Mouse (Mus musculus): ENCODE measurements around the gene Fam166a. TPM values are rescaled to one million over a fixed set of nuclear protein-coding genes. Genes with fewer than 3 reads are reported as not detected.

Fam166a gene
- not detected in 2 replicates for polyA plus RNA-seq (2016; fragmentation: Nextera tagmentation; extraction: Ambion mirVana)

DNA sequence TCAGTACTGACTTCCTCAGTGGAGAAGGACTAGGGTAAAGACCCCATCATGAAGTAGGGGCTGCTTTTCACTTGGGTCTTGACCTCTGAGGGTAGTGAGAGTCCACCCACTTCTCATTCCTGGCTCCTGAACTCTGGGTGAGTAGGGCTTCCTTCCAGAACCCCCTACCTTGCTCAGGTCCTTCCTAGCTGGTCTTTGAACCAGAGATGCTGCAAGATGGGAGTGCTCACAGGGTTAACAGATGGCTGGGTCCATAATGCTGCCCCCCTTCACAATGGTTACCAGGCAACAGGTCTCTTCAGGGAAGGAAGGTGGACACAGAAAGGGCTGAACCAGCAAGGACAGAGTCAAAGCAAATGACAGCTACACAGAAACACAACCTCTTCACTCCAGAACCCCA, at the start of gene Fam166a:
Fam166a (plus strand) TSS at position 301 of the 400 bp plus-strand sequence.
- no peak within 1 kb of the TSS for H3K4me3 ChIP-seq (replicated peaks)
- no peak within 1 kb of the TSS for H3K4me2 ChIP-seq
- H3K4me1 ChIP-seq (replicated peaks) = peaks cover 5% of the 10 kb centered on the region
- peaks cover 19% of the 10 kb centered on the region for H3K36me3 ChIP-seq
- H3K9me3 ChIP-seq = no peaks in the 10 kb centered on the region
- H3K9ac ChIP-seq (replicated peaks) = no peak within 1 kb of the TSS
- ATAC-seq (ENCODE audit: insufficient number of reproducible peaks, insufficient read depth, low FRiP score, low TSS enrichment, low read depth) = no peak
- peaks cover 16% of the 10 kb centered on the region for H3K27me3 ChIP-seq
- H3K27ac ChIP-seq = no peak within 1 kb of the TSS

GRCm38 (mm10) chr2:25169778-25170177, 48.8 kb upstream of the Fam166a start:
- H3K27ac ChIP-seq = no peak overlapping the region
- no peak overlapping the region for H3K9ac ChIP-seq (replicated peaks)
- no peak overlapping the region for H3K4me3 ChIP-seq (replicated peaks)
- peaks cover 27% of the 10 kb centered on the region for H3K4me1 ChIP-seq (replicated peaks)
- no peak overlapping the region for H3K4me2 ChIP-seq
- H3K27me3 ChIP-seq = no peaks in the 10 kb centered on the region
- no peaks in the 10 kb centered on the region for H3K9me3 ChIP-seq
- ATAC-seq (ENCODE audit: insufficient number of reproducible peaks, insufficient read depth, low FRiP score, low TSS enrichment, low read depth) = no peak
- WGBS = 34% methylated on average over 5 of the region's 5 CpGs
- no peaks in the 10 kb centered on the region for H3K36me3 ChIP-seq

GRCm38 (mm10) chr2:25170326-25171100, 48.0 kb upstream of the Fam166a start:
- no peak overlapping the region for H3K27ac ChIP-seq
- H3K36me3 ChIP-seq = no peaks in the 10 kb centered on the region
- H3K27me3 ChIP-seq = no peaks in the 10 kb centered on the region
- WGBS = 60% methylated on average over 10 of the region's 10 CpGs
- no peak for ATAC-seq (ENCODE audit: insufficient number of reproducible peaks, insufficient read depth, low FRiP score, low TSS enrichment, low read depth)
- H3K9me3 ChIP-seq = no peaks in the 10 kb centered on the region
- no peak overlapping the region for H3K4me2 ChIP-seq
- no peak overlapping the region for H3K4me3 ChIP-seq (replicated peaks)
- H3K9ac ChIP-seq (replicated peaks) = no peak overlapping the region
- peaks cover 28% of the 10 kb centered on the region for H3K4me1 ChIP-seq (replicated peaks)

GRCm38 (mm10) chr2:25171101-25171768, 47.3 kb upstream of the Fam166a start:
- no peak overlapping the region for H3K27ac ChIP-seq
- no peak overlapping the region for H3K4me2 ChIP-seq
- H3K4me3 ChIP-seq (replicated peaks) = no peak overlapping the region
- no peak for ATAC-seq (ENCODE audit: insufficient number of reproducible peaks, insufficient read depth, low FRiP score, low TSS enrichment, low read depth)
- peaks cover 3% of the 10 kb centered on the region; the same call in 1 of the 2 replicates for H3K27me3 ChIP-seq
- H3K9ac ChIP-seq (replicated peaks) = no peak overlapping the region
- H3K4me1 ChIP-seq (replicated peaks) = peaks cover 35% of the 10 kb centered on the region
- H3K9me3 ChIP-seq = no peaks in the 10 kb centered on the region
- no peaks in the 10 kb centered on the region for H3K36me3 ChIP-seq
- WGBS = 79% methylated on average over 6 of the region's 6 CpGs

DNA sequence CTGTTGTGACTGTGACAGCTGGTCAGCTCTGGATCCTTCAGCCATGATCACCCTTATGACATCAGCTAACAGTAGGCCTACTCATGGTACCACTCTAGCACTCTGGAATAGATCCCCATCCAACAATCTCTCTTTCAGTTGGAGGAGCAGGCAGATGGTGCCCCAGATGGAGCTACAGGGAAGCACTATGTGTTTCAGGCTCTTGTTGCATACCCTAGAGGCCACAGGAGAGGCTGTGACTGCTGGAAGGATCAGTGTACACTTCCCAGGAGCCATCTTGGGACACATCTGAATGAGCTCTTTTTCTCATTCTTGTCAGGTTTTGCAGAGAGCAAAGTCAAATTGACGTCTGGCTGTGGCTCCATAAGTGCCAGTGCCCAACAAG, 46.8 kb upstream of the Fam166a start:
- H3K27me3 ChIP-seq = peaks cover 3% of the 10 kb centered on the region
- H3K9ac ChIP-seq (replicated peaks) = no peak overlapping the region
- H3K9me3 ChIP-seq = no peaks in the 10 kb centered on the region
- H3K4me3 ChIP-seq (replicated peaks) = no peak overlapping the region
- no peaks in the 10 kb centered on the region for H3K36me3 ChIP-seq
- H3K4me1 ChIP-seq (replicated peaks) = peaks cover 40% of the 10 kb centered on the region
- no peak for ATAC-seq (ENCODE audit: insufficient number of reproducible peaks, insufficient read depth, low FRiP score, low TSS enrichment, low read depth)
- no peak overlapping the region for H3K27ac ChIP-seq
- WGBS = 67% methylated on average over 1 of the region's 1 CpGs
- no peak overlapping the region for H3K4me2 ChIP-seq

DNA sequence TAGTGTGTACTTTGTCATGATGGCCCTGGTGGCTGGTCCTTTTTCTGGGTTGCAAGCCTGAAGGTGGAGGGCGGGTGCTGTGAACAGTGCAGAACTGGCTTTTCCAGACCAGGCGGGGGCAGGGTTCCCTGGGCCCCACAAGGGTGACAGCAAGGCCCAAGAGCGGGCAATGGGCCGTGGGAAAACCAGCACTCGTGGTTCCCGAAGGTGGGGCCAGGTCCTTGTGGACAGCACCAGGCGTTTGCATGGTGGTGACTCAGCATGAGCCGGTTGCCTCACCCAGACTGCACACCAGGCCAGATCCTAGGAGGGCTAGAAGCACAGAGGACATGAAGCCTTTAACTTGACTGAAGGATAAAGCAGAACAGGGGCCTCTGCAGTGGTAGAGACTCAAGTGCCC, 45.9 kb upstream of the Fam166a start:
- no peak overlapping the region for H3K4me2 ChIP-seq
- peaks cover 43% of the 10 kb centered on the region for H3K4me1 ChIP-seq (replicated peaks)
- H3K27ac ChIP-seq = no peak overlapping the region

GRCm38 (mm10) chr2:25173821-25174220, 44.7 kb upstream of the Fam166a start:
- 91% methylated on average over 4 of the region's 4 CpGs for WGBS
- Histone ChIP-seq H3K9me3 (no peaks in the 10 kb centered on the region), H3K36me3 (no peaks in the 10 kb centered on the region), H3K4me3 (replicated peaks) (no peak overlapping the region), H3K4me2 (no peak overlapping the region), H3K27ac (no peak overlapping the region), H3K9ac (replicated peaks) (no peak overlapping the region), H3K4me1 (replicated peaks) (peaks cover 43% of the 10 kb centered on the region), H3K27me3 (peaks cover 17% of the 10 kb centered on the region)
- ATAC-seq (ENCODE audit: insufficient number of reproducible peaks, insufficient read depth, low FRiP score, low TSS enrichment, low read depth) = no peak

More for the DNA sequence above, 45.9 kb upstream of the Fam166a start:
- Histone ChIP-seq H3K4me3 (replicated peaks) (no peak overlapping the region), H3K9ac (replicated peaks) (0 out of 2 replicates have a peak overlapping the region, but pooled peaks have one; percentile 12), H3K36me3 (no peaks in the 10 kb centered on the region), H3K27me3 (peaks cover 7% of the 10 kb centered on the region), H3K9me3 (no peaks in the 10 kb centered on the region)
- WGBS = 56% methylated on average over 8 of the region's 8 CpGs
- no peak for ATAC-seq (ENCODE audit: insufficient number of reproducible peaks, insufficient read depth, low FRiP score, low TSS enrichment, low read depth)

GRCm38 (mm10) chr2:25174866-25175689, 43.5 kb upstream of the Fam166a start:
- peaks cover 46% of the 10 kb centered on the region for H3K4me1 ChIP-seq (replicated peaks)
- H3K9ac ChIP-seq (replicated peaks) = no peak overlapping the region
- no peak overlapping the region for H3K4me3 ChIP-seq (replicated peaks)
- no peak overlapping the region for H3K27ac ChIP-seq
- H3K4me2 ChIP-seq = no peak overlapping the region
- 48% methylated on average over 7 of the region's 7 CpGs for WGBS
- peaks cover 25% of the 10 kb centered on the region for H3K27me3 ChIP-seq
- ATAC-seq (ENCODE audit: insufficient number of reproducible peaks, insufficient read depth, low FRiP score, low TSS enrichment, low read depth) = no peak
- no peaks in the 10 kb centered on the region for H3K36me3 ChIP-seq
- no peaks in the 10 kb centered on the region for H3K9me3 ChIP-seq

DNA sequence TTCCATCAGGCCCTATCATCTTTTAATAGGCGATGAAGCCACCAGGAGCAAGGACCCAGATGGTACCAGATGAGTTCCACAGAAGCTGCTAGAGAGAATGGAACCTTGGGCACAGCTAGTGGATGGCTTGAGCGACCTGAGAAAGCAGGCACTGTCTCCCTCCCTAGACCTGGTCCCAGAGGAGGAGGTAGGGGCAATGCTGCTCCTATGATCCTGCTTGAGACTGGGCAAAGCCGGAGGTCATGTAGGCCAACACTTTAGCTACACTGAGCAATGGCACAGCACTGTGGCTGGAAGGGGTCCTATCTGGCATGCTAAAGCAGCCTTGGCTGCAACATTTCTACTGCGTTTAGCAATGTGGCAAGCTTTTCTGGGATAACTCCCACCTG, 42.9 kb upstream of the Fam166a start:
- ATAC-seq (ENCODE audit: insufficient number of reproducible peaks, insufficient read depth, low FRiP score, low TSS enrichment, low read depth) = no peak
- no peak overlapping the region for H3K4me2 ChIP-seq
- 81% methylated on average over 4 of the region's 4 CpGs for WGBS
- H3K4me3 ChIP-seq (replicated peaks) = no peak overlapping the region
- peaks cover 31% of the 10 kb centered on the region for H3K27me3 ChIP-seq
- no peak overlapping the region for H3K27ac ChIP-seq
- H3K9ac ChIP-seq (replicated peaks) = no peak overlapping the region
- no peaks in the 10 kb centered on the region for H3K36me3 ChIP-seq
- H3K4me1 ChIP-seq (replicated peaks) = peaks cover 51% of the 10 kb centered on the region
- no peaks in the 10 kb centered on the region for H3K9me3 ChIP-seq

- Histone ChIP-seq H3K36me3 (no peaks in the 10 kb centered on the region), H3K4me2 (0 out of 2 replicates have a peak overlapping the region, but pooled peaks have one; percentile 35), H3K9me3 (no peaks in the 10 kb centered on the region), H3K4me1 (replicated peaks) (peaks cover 59% of the 10 kb centered on the region), H3K4me3 (replicated peaks) (no peak overlapping the region), H3K27me3 (peaks cover 39% of the 10 kb centered on the region), H3K27ac (peak overlapping the region; percentile 64; the same call in 1 of the 2 replicates), H3K9ac (replicated peaks) (no peak overlapping the region)
- 36% methylated on average over 6 of the region's 6 CpGs for WGBS
- ATAC-seq (ENCODE audit: insufficient number of reproducible peaks, insufficient read depth, low FRiP score, low TSS enrichment, low read depth) = no peak
These were observed 42.0 kb upstream of the Fam166a start for GRCm38 (mm10) chr2:25176573-25176972.

GRCm38 (mm10) chr2:25177076-25177475, 41.5 kb upstream of the Fam166a start:
- Histone ChIP-seq H3K4me1 (replicated peaks) (peaks cover 64% of the 10 kb centered on the region), H3K4me3 (replicated peaks) (0 out of 2 replicates have a peak overlapping the region, but pooled peaks have one; percentile 2), H3K9me3 (no peaks in the 10 kb centered on the region), H3K4me2 (peak overlapping the region; percentile 35), H3K27ac (peak overlapping the region; percentile 64), H3K27me3 (peaks cover 44% of the 10 kb centered on the region), H3K9ac (replicated peaks) (peak overlapping the region; percentile 8; the same call in 1 of the 2 replicates), H3K36me3 (no peaks in the 10 kb centered on the region)
- 18% methylated on average over 4 of the region's 4 CpGs for WGBS
- no peak for ATAC-seq (ENCODE audit: insufficient number of reproducible peaks, insufficient read depth, low FRiP score, low TSS enrichment, low read depth)
